Mouse (Mus musculus) myocyte (in vitro differentiated cells): Measurements from ENCODE around the gene Amph.

ENCODE experiments used
- MAX ChIP-seq: IDR thresholded peaks from one replicate; pipeline ENCODE4 v1.6.1; 2011; ENCODE audit warnings: low read depth, mild to moderate bottlenecking, control low read depth
- POLR2AphosphoS2 ChIP-seq: IDR thresholded peaks from one replicate; pipeline ENCODE4 v1.6.1; 2011; ENCODE audit warnings: low read depth, control low read depth; ENCODE audit not compliant: insufficient read length
- SRF ChIP-seq: IDR thresholded peaks from one replicate; pipeline ENCODE4 v1.6.1; 2011; ENCODE audit warnings: low read depth; ENCODE audit not compliant: control insufficient read depth, insufficient read length

GRCm38 (mm10) chr13:19162120-19162519, 214.1 kb downstream of the Amph start:
- TF ChIP-seq POLR2AphosphoS2, result no peak
- TF ChIP-seq MAX, result no peak
- no peak for TF ChIP-seq SRF
